Mouse (Mus musculus): Measurements from ENCODE around the gene Hpse2.

GRCm38 (mm10) chr19:42929702-42930101 lies 458.5 kb downstream of the Hpse2 start:
- TF ChIP-seq POLR2A (IDR thresholded peaks at IDR 0.05; ENCODE audit: insufficient read depth, low read length) (no peak), CTCF (IDR thresholded peaks at IDR 0.05; ENCODE audit: low read depth, low read length) (no peak)
